Mouse (Mus musculus): Measurements from ENCODE around the gene Bcl11b. TPM values are rescaled to one million over a fixed set of nuclear protein-coding genes. Genes with fewer than 3 reads are reported as not detected.
A peak's percentile ranks its signal among the peaks of the same experiment; 100 is the strongest.

The Bcl11b gene
- polyA plus RNA-seq, 1 experiment from 2014 or later: 5.2 TPM

DNA sequence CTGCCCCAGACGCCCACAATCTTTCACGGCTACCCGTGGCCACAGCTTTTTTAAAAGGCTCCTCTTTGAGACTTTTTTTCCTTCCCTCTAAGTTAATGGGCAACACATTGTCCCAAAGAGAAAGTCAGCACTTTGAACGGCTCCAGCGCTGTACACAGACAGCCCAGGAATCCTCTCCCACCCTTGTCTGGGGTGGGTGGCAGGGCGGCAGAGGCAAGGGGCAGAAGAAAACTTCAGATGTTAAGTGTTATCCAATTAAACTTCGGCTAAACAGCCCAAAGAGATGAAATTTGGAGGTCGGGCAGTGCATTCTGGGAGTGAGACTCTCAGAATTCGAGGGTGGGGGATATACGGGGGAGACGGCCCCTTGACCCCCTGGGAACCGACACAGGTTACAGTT lies 38.3 kb downstream of the Bcl11b start:
- 88% methylated on average over 12 of the region's 12 CpGs for WGBS
- no peaks in the 10 kb centered on the region for H3K27me3 ChIP-seq (replicated peaks; ENCODE audit: control insufficient read depth, insufficient read depth, low read length)
- no peaks in the 10 kb centered on the region for H3K36me3 ChIP-seq (ENCODE audit: control insufficient read depth, insufficient read depth)
- no peak for TF ChIP-seq CTCF (IDR thresholded peaks at IDR 0.05; ENCODE audit: low read depth)
- no peak overlapping the region for H3K9ac ChIP-seq (ENCODE audit: low read depth, low read length)
- H3K4me1 ChIP-seq (replicated peaks; ENCODE audit: control insufficient read depth, insufficient read depth, low read length): peaks cover 5% of the 10 kb centered on the region; the same call in 1 of the 2 replicates
- H3K9me3 ChIP-seq (ENCODE audit: control insufficient read depth): no peaks in the 10 kb centered on the region
- no peak overlapping the region; the same call in 1 of the 2 replicates for H3K27ac ChIP-seq (ENCODE audit: low read depth, low read length)
- no peak overlapping the region for H3K4me2 ChIP-seq (replicated peaks; ENCODE audit: low read depth)
- ATAC-seq: no peak
- H3K4me3 ChIP-seq (ENCODE audit: low read depth, low read length): no peak overlapping the region

DNA sequence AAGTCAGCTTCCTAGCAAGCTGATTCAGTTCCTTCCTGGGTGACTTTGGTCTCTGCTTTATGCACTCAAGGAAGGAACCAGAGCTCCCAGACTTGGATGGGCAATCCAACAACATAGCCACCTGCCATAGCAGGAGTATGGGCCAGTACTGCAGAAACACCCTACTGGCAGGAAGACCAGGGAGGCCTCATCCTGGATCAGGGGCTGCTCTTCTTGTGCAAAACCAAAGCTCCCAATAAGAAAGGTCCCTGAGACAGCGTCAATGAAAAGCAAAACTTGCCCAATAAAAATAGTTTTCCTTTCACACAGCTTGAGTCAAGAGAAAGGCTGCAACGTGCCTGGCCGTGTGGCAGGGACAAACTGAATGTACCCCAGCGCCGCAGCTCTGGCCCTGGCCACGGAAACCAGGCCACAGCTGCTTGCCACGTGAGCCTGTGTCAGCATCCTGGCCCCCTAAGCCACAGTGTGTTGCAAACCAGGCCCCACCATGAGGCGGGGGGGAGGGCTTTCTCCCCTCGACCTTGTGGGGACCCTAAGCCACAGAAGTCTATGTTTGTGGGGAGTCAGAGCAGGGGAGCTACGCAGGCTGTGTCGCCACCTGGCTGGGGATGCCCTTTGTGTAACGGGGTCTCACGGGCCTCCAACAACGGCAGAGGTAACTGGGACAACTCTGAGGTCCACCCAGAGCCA lies 38.9 kb downstream of the Bcl11b start:
- no peaks in the 10 kb centered on the region for H3K27me3 ChIP-seq (replicated peaks; ENCODE audit: control insufficient read depth, insufficient read depth, low read length)
- H3K36me3 ChIP-seq (ENCODE audit: control insufficient read depth, insufficient read depth): no peaks in the 10 kb centered on the region
- H3K9me3 ChIP-seq (ENCODE audit: control insufficient read depth): no peaks in the 10 kb centered on the region
- 79% methylated on average over 14 of the region's 14 CpGs for WGBS
- H3K4me1 ChIP-seq (replicated peaks; ENCODE audit: control insufficient read depth, insufficient read depth, low read length): peaks cover 5% of the 10 kb centered on the region; the same call in 1 of the 2 replicates
- no peak overlapping the region for H3K9ac ChIP-seq (ENCODE audit: low read depth, low read length)
- H3K4me3 ChIP-seq (ENCODE audit: low read depth, low read length): no peak overlapping the region
- no peak for ATAC-seq
- TF ChIP-seq CTCF (IDR thresholded peaks at IDR 0.05; ENCODE audit: low read depth): no peak
- no peak overlapping the region for H3K4me2 ChIP-seq (replicated peaks; ENCODE audit: low read depth)
- H3K27ac ChIP-seq (ENCODE audit: low read depth, low read length): no peak overlapping the region; the same call in 1 of the 2 replicates

DNA sequence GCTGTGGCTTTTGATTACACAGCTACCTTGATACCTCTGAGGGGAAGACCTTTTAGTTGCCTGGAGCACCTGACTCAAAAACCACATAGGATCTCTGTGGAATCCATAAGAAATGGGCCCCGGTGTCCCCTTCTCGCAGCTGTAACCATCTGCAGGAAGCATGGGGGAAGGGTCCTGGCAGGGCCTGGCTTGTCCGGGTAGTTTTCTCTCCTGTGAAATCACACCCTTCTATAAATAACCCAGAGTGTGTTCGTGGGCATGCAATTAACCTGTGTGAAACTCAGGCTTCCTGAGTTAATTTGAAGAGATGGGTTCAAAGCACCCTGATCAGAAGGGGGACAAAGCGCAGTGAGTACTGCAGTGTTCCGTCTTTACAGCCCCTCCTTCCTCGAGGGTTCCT lies 40.5 kb downstream of the Bcl11b start:
- H3K4me1 ChIP-seq (replicated peaks; ENCODE audit: control insufficient read depth, insufficient read depth, low read length): peaks cover 5% of the 10 kb centered on the region; the same call in 1 of the 2 replicates
- ATAC-seq: no peak
- no peak overlapping the region for H3K27ac ChIP-seq (ENCODE audit: low read depth, low read length)
- no peak overlapping the region for H3K9ac ChIP-seq (ENCODE audit: low read depth, low read length)
- H3K36me3 ChIP-seq (ENCODE audit: control insufficient read depth, insufficient read depth): no peaks in the 10 kb centered on the region
- no peak overlapping the region for H3K4me3 ChIP-seq (ENCODE audit: low read depth, low read length)
- H3K4me2 ChIP-seq (replicated peaks; ENCODE audit: low read depth): no peak overlapping the region
- H3K27me3 ChIP-seq (replicated peaks; ENCODE audit: control insufficient read depth, insufficient read depth, low read length): no peaks in the 10 kb centered on the region
- no peaks in the 10 kb centered on the region for H3K9me3 ChIP-seq (ENCODE audit: control insufficient read depth)
- WGBS: 36% methylated on average over 7 of the region's 7 CpGs
- no peak for TF ChIP-seq CTCF (IDR thresholded peaks at IDR 0.05; ENCODE audit: low read depth)

DNA sequence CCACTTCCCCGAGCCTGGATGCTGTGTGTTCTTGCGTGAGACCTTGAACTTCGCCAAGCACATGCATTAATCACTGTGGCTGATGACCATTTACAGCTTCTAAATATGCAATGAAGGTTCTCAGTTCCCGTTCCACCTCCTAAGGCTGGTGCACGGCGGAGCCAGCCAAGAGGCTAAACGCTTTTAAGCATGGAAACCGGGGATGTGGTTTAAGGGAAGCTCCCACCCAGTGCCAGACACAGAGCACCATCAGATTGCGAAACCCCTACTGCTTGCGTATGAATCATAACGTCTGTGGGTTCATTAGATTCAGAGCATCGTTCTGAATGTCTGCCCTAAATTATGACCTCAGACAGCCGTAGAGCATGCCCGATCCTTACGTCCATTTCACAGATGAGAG lies 41.6 kb downstream of the Bcl11b start:
- Histone ChIP-seq H3K4me3 (ENCODE audit: low read depth, low read length) (no peak overlapping the region), H3K36me3 (ENCODE audit: control insufficient read depth, insufficient read depth) (no peaks in the 10 kb centered on the region), H3K27me3 (replicated peaks; ENCODE audit: control insufficient read depth, insufficient read depth, low read length) (no peaks in the 10 kb centered on the region), H3K27ac (ENCODE audit: low read depth, low read length) (no peak overlapping the region), H3K9me3 (ENCODE audit: control insufficient read depth) (no peaks in the 10 kb centered on the region), H3K4me2 (replicated peaks; ENCODE audit: low read depth) (peak overlapping the region; percentile 48), H3K9ac (ENCODE audit: low read depth, low read length) (no peak overlapping the region), H3K4me1 (replicated peaks; ENCODE audit: control insufficient read depth, insufficient read depth, low read length) (peaks cover 5% of the 10 kb centered on the region; the same call in 1 of the 2 replicates)
- WGBS: 25% methylated on average over 15 of the region's 15 CpGs
- ATAC-seq: no peak
- no peak for TF ChIP-seq CTCF (IDR thresholded peaks at IDR 0.05; ENCODE audit: low read depth)

DNA sequence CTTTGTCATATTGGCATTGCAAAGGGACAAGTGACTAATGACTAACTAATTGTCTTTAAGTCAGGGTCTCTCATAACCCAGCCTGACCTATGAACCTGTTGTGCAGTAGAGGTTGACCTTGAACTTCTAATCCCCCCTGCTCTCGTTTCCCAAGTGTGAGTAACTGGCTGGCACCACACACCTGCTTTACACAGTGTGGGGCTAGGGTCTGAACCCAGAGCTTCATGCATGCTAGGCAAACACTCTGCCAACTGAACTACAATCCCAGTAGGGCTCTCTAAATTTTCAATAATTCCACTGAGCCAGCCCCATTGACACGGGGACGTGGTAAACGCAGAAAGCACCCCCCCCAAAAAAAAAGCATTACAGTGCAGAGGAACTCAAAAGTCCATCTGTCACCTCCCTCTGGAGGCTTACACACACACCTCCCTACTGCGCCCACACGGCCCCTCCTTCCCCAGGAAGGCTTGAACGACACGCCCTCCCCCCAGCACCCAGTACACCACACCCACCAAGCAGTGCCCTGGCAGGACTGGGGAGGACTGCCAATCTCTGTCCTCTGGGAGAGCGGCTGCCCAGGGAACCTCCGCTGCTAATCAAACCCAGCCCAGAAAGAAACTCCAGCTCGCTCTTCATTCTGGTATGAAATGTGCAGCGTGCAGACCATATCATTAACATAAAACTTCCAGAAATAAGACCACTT lies 42.5 kb downstream of the Bcl11b start:
- Histone ChIP-seq H3K27ac (ENCODE audit: low read depth, low read length) (peak overlapping the region; percentile 16; the same call in 1 of the 2 replicates), H3K36me3 (ENCODE audit: control insufficient read depth, insufficient read depth) (no peaks in the 10 kb centered on the region), H3K4me1 (replicated peaks; ENCODE audit: control insufficient read depth, insufficient read depth, low read length) (peaks cover 5% of the 10 kb centered on the region; the same call in 1 of the 2 replicates), H3K9ac (ENCODE audit: low read depth, low read length) (no peak overlapping the region), H3K4me2 (replicated peaks; ENCODE audit: low read depth) (peak overlapping the region; percentile 48), H3K4me3 (ENCODE audit: low read depth, low read length) (no peak overlapping the region), H3K27me3 (replicated peaks; ENCODE audit: control insufficient read depth, insufficient read depth, low read length) (no peaks in the 10 kb centered on the region), H3K9me3 (ENCODE audit: control insufficient read depth) (no peaks in the 10 kb centered on the region)
- ATAC-seq: peak; percentile 85
- no peak for TF ChIP-seq CTCF (IDR thresholded peaks at IDR 0.05; ENCODE audit: low read depth)
- 19% methylated on average over 12 of the region's 12 CpGs for WGBS

DNA sequence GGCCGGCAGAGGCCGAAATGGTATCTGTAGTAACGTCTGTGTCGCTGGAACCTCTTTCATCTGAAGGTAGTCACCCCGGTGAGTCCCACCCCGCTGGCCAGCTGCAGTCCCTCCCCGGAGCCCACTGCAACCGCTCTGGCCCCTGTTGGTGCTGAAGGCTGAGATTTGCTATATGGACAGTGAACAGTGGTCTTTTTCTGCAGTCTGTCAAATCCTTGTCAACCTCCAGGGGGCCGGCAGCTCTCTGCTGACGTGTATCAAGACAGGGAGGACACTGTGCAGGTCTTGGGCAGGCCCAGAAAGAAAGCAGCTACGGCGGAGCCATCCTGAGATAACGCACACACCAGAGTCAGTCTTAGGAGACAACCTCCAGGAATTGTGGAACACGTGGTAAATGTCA lies 43.0 kb downstream of the Bcl11b start:
- Histone ChIP-seq H3K27me3 (replicated peaks; ENCODE audit: control insufficient read depth, insufficient read depth, low read length) (no peaks in the 10 kb centered on the region), H3K4me3 (ENCODE audit: low read depth, low read length) (no peak overlapping the region), H3K27ac (ENCODE audit: low read depth, low read length) (no peak overlapping the region), H3K4me1 (replicated peaks; ENCODE audit: control insufficient read depth, insufficient read depth, low read length) (peaks cover 5% of the 10 kb centered on the region; the same call in 1 of the 2 replicates), H3K4me2 (replicated peaks; ENCODE audit: low read depth) (peak overlapping the region; percentile 4; the same call in 1 of the 2 replicates), H3K36me3 (ENCODE audit: control insufficient read depth, insufficient read depth) (no peaks in the 10 kb centered on the region), H3K9me3 (ENCODE audit: control insufficient read depth) (no peaks in the 10 kb centered on the region), H3K9ac (ENCODE audit: low read depth, low read length) (no peak overlapping the region)
- peak; percentile 37 for TF ChIP-seq CTCF (IDR thresholded peaks at IDR 0.05; ENCODE audit: low read depth)
- 55% methylated on average over 14 of the region's 14 CpGs for WGBS
- ATAC-seq: no peak
